Mouse (Mus musculus): Measurements from ENCODE around the gene Inafm2.

GRCm38 (mm10) chr2:118709655-118710221 is 35.8 kb upstream of the Inafm2 start:
- TF ChIP-seq CTCF (IDR thresholded peaks at IDR 0.05; ENCODE audit: control insufficient read depth, insufficient read depth, low read length), result no peak
- TF ChIP-seq POLR2A (IDR thresholded peaks at IDR 0.05; ENCODE audit: borderline replicate concordance, control insufficient read depth, low read depth, low read length), result no peak
